Mouse (Mus musculus) limb, embryonic 12.5 days (tissue): ENCODE measurements around the gene Mex3d. TPM values are rescaled to one million over a fixed set of nuclear protein-coding genes. Genes with fewer than 3 reads are reported as not detected.

Experiments
- ATAC-seq: fragments of 200-750 bp; cut with Nextera tagmentation; 2 replicates; pipeline ENCODE4 v1.8.0; 2017; ENCODE audit warnings: low read depth, moderate TSS enrichment; ENCODE audit not compliant: insufficient number of reproducible peaks, insufficient read depth, low FRiP score, low TSS enrichment
- H3K27ac ChIP-seq: fragments of 300-500 bp; sonication (generic); 2 replicates; pipeline ENCODE4 v1.5.1; 2016; ENCODE audit warnings: mild to moderate bottlenecking, moderate library complexity
- H3K27me3 ChIP-seq: fragments of 300-500 bp; sonication (generic); 2 replicates; pipeline ENCODE4 v1.6.1; 2016; ENCODE audit warnings: mild to moderate bottlenecking, moderate library complexity
- H3K36me3 ChIP-seq: fragments of 300-500 bp; sonication (generic); 2 replicates; pipeline ENCODE4 v1.6.1; 2016; ENCODE audit warnings: mild to moderate bottlenecking, moderate library complexity
- H3K4me1 ChIP-seq: fragments of 300-500 bp; sonication (generic); replicated peaks from 2 replicates; pipeline ENCODE4 v1.6.1; 2016
- H3K4me2 ChIP-seq: fragments of 300-500 bp; sonication (generic); 2 replicates; pipeline ENCODE4 v1.6.1; 2016; ENCODE audit warnings: mild to moderate bottlenecking, moderate library complexity
- H3K4me3 ChIP-seq: fragments of 300-500 bp; sonication (generic); replicated peaks from 2 replicates; pipeline ENCODE4 v1.5.1; 2016; ENCODE audit warnings: mild to moderate bottlenecking
- H3K9ac ChIP-seq: fragments of 300-500 bp; sonication (generic); replicated peaks from 2 replicates; pipeline ENCODE4 v1.6.1; 2016; ENCODE audit warnings: mild to moderate bottlenecking, moderate library complexity
- H3K9me3 ChIP-seq: fragments of 300-500 bp; sonication (generic); 2 replicates; pipeline ENCODE4 v1.6.1; 2016; ENCODE audit warnings: mild to moderate bottlenecking, moderate library complexity
- WGBS: fragments of 180-500 bp; shearing (Covaris S2); methylation state at CpG from one replicate; pipeline ENCODE4 v1.1.7; 2016; 5-methylcytosine and 5-hydroxymethylcytosine counted together
- polyA plus RNA-seq: library from polyadenylated mRNA; unstranded; fragments of >200 nt; fragmentation: Nextera tagmentation; extraction: Ambion mirVana; gene quantifications from 2 replicates; pipeline ENCODE4 v1.2.1, GENCODE M21; 2016

The Mex3d gene
- polyA plus RNA-seq, 1 experiment from 2014 or later: 15.2 TPM

DNA sequence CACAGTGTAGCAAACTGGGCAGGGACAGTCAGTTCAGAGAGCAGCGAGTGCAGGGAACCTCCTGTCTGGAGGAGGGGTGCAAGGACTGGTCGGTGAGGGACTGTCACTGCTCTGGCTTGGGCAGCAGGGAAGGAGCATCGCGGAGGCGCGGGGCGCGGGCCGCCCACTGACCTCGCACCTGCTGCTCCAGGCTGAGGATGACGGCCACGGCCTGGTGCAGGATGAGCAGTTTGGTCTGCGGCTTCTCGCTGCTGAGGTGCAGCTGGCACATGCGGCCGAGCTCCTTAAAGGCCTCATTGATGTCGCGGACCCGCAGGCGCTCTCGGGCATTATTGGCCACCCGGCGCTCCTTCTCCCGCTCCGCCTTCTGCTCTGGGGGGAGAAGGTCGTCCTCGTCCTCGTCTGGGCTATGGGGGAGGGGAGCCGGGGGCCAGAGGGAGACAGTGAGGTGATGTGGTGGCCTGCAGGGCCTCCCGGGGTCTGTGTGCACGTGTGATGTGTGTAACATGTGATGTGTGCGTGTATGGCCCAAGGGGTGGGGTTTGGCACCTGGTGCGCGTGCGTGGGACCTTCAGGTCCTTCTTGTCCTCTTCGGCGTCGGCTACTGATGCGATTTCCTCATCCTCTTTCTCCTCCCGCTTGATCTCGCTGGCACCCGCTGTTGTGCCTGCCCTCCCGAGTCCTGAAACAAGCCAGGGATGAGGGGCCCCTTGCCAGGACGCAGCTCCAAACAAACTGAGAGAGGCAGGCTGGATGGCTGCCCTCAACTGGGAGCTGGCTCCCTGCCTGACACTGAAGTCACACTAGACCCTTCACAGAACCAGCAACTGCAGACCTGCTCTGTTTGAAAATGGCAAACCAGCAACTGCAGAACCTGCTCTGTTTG is 25.4 kb upstream of the Mex3d start:
- H3K4me1 ChIP-seq: peaks cover 2% of the 10 kb centered on the region
- no peak overlapping the region for H3K27ac ChIP-seq
- no peaks in the 10 kb centered on the region for H3K9me3 ChIP-seq
- H3K36me3 ChIP-seq: peaks cover 95% of the 10 kb centered on the region
- no peak for ATAC-seq
- no peak overlapping the region for H3K4me3 ChIP-seq
- no peak overlapping the region for H3K4me2 ChIP-seq
- WGBS: 90% methylated on average over 44 of the region's 44 CpGs
- H3K9ac ChIP-seq: no peak overlapping the region
- no peaks in the 10 kb centered on the region for H3K27me3 ChIP-seq

DNA sequence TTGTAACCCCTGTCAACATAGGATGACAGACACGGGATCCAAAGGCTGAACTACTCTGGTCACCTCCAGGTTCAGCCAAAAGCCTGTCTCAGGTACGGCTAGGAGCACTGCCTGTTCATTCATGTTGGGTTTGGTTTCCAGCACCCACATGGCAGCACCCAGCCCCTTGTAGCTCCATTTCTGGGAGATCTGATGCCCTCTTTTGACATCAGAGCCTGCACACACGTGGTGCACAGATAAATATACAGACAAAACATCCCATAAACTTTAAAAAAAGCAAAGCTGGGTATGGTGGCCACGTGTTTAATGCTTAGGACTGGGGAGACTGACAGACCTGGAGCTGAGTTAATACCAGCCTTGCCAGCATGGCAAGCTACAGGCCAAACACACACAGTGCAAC is 20.5 kb upstream of the Mex3d start:
- H3K36me3 ChIP-seq: peaks cover 70% of the 10 kb centered on the region
- 38% methylated on average over 4 of the region's 4 CpGs for WGBS
- no peak for ATAC-seq
- no peak overlapping the region for H3K4me2 ChIP-seq
- H3K27me3 ChIP-seq: no peaks in the 10 kb centered on the region
- peak overlapping the region; percentile 79; the same call in 1 of the 2 replicates for H3K9ac ChIP-seq
- peaks cover 28% of the 10 kb centered on the region for H3K4me1 ChIP-seq
- no peak overlapping the region for H3K4me3 ChIP-seq
- 0 out of 2 replicates have a peak, but pooled peaks cover 5% of the 10 kb centered on the region for H3K9me3 ChIP-seq
- 0 out of 2 replicates have a peak overlapping the region, but pooled peaks have one; percentile 83 for H3K27ac ChIP-seq

DNA sequence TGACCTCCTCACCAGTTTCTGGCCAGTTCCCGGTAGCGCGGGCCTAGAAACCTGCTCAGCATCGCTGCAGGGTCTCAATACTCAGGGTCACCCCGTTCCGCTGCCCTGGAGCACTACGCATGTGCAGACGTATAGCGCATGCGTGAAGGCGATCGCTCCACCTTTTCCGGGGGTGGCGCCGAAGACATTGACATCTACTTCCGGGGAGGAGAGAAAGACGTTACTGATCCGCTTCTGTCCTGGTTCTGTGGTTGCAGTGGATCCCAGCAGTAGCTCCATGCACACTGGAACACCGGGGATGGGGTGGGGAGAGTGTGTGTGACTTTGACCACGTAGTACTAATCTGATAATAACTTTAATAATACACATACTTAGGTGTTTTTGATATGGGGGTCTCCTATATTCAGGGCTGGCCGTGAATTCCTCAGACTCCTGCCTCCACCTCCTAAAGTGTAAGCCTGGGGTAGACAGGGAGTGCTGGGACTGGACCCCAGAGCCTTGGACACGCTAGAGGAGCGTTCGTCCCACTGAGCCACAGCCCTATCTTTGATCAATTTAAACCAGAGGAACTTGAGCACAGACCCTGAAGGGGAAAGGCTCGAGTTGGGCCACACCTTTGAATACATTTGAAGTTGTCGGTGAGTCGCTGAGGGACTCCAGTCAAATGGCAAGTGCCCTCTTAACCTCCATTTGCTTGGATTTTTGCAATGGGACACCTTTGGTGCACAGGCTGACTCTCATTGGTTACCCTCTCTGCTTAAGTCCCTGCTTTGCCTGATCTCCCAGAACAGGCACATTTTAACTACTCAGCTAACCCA is 19.4 kb upstream of the Mex3d start, which contains the start of gene Uqcr11:
Gene Uqcr11 (minus strand): TSS at position 147 of the 818 bp plus-strand sequence.
- H3K4me2 ChIP-seq: peak within 1 kb of the TSS; percentile 97
- ATAC-seq: peak; percentile 63
- peaks cover 70% of the 10 kb centered on the region for H3K36me3 ChIP-seq
- H3K4me1 ChIP-seq: peaks cover 28% of the 10 kb centered on the region
- H3K27me3 ChIP-seq: no peaks in the 10 kb centered on the region
- 1% methylated on average over 27 of the region's 27 CpGs for WGBS
- H3K4me3 ChIP-seq: peak within 1 kb of the TSS; percentile 95
- H3K27ac ChIP-seq: peak within 1 kb of the TSS; percentile 83
- H3K9ac ChIP-seq: peak within 1 kb of the TSS; percentile 79
- 0 out of 2 replicates have a peak, but pooled peaks cover 5% of the 10 kb centered on the region for H3K9me3 ChIP-seq

GRCm38 (mm10) chr10:80405481-80406173 is 18.2 kb upstream of the Mex3d start:
- H3K9me3 ChIP-seq: 0 out of 2 replicates have a peak, but pooled peaks cover 5% of the 10 kb centered on the region
- H3K27ac ChIP-seq: no peak overlapping the region
- peaks cover 68% of the 10 kb centered on the region for H3K36me3 ChIP-seq
- H3K27me3 ChIP-seq: no peaks in the 10 kb centered on the region
- peak overlapping the region; percentile 95 for H3K4me3 ChIP-seq
- ATAC-seq: no peak
- peak overlapping the region; percentile 97 for H3K4me2 ChIP-seq
- WGBS: 56% methylated on average over 10 of the region's 10 CpGs
- peak overlapping the region; percentile 79 for H3K9ac ChIP-seq
- H3K4me1 ChIP-seq: peaks cover 34% of the 10 kb centered on the region

DNA sequence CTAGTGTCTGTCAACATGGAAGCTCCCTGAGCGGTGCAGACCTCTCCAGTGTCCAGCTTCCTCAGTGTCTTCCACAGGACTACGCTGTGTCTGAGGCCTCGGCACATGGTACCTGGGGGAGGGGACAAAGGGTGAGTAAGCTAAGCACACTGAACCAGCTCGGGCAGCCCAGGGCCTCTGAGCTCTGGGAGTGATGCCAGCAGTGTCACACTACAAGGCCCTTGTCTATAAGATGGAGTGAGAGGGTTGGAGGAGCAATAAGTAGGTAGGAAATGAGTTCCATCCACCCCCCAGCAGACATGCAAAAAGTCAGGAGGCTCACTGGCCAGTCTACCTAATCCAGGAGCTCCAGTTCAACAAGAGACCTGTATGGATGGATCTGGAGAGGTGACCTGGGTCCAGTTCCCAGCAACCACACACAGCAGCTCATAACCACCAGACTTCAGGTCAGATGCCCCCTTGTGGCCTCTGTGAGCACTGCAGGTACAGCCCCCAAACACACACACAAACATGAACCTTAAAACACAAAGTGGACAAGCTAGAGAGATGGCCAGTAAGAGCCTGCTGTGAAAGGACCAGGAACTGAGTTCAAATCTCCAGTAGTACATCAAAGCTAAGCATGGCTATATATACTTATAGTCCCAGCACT is 15.7 kb upstream of the Mex3d start:
- WGBS: 95% methylated on average over 4 of the region's 4 CpGs
- Histone ChIP-seq H3K9me3 (0 out of 2 replicates have a peak, but pooled peaks cover 5% of the 10 kb centered on the region), H3K4me3 (no peak overlapping the region), H3K4me1 (peaks cover 43% of the 10 kb centered on the region), H3K9ac (no peak overlapping the region), H3K4me2 (no peak overlapping the region), H3K36me3 (peaks cover 45% of the 10 kb centered on the region), H3K27ac (no peak overlapping the region), H3K27me3 (no peaks in the 10 kb centered on the region)
- no peak for ATAC-seq

- Histone ChIP-seq H3K27me3 (no peaks in the 10 kb centered on the region), H3K4me3 (peak overlapping the region; percentile 74; the same call in 1 of the 2 replicates), H3K4me1 (peaks cover 44% of the 10 kb centered on the region), H3K9me3 (0 out of 2 replicates have a peak, but pooled peaks cover 5% of the 10 kb centered on the region), H3K4me2 (peak overlapping the region; percentile 88), H3K27ac (peak overlapping the region; percentile 94), H3K36me3 (peaks cover 65% of the 10 kb centered on the region), H3K9ac (peak overlapping the region; percentile 65)
- ATAC-seq: no peak
- 84% methylated on average over 4 of the region's 4 CpGs for WGBS
Measured at GRCm38 (mm10) chr10:80400704-80401161, 13.3 kb upstream of the Mex3d start.

DNA sequence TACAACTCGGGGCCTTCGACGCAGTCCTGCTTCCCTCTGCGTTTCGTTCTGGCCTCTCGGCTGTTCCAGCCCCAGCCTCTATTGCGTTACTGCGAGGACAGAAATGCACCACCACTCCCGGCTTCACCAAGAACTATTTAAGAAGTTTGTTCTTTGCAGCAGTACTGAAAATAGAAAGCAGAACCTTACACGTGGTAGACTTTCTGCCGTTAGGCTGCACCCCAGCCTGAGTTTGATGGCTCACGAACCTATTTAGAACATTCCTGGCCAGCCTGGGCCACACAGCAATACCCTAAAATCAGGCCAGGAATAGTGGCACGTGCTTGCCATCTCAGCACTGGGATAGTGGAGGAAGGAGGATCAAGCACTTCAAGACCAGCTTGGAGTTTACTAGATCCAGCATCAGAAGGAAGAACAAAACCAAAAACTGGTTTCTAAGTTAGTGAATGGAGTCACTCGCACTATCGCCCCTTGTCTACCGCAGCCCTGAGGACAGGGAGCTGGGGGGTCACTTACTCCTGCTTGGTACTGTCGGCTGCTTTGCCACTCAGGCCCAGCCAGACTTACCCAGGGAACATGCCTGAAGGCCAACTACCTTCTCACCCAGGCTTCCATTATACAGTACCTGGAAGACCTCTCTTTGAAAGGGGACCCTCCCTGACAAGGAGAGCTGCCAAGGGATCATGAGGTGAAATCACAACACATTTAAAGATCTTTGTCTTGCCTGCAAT is 12.7 kb upstream of the Mex3d start:
- ATAC-seq: no peak
- H3K36me3 ChIP-seq: peaks cover 68% of the 10 kb centered on the region
- peaks cover 38% of the 10 kb centered on the region for H3K4me1 ChIP-seq
- peak overlapping the region; percentile 65 for H3K9ac ChIP-seq
- 14% methylated on average over 17 of the region's 17 CpGs for WGBS
- no peaks in the 10 kb centered on the region for H3K27me3 ChIP-seq
- peak overlapping the region; percentile 88 for H3K4me2 ChIP-seq
- H3K27ac ChIP-seq: peak overlapping the region; percentile 94
- 0 out of 2 replicates have a peak, but pooled peaks cover 5% of the 10 kb centered on the region for H3K9me3 ChIP-seq
- peak overlapping the region; percentile 74 for H3K4me3 ChIP-seq

GRCm38 (mm10) chr10:80399191-80399972 is 11.9 kb upstream of the Mex3d start, which contains the start of gene Mbd3:
TSS of gene Mbd3 (minus strand) at chr10:80399550.
- H3K27me3 ChIP-seq: no peaks in the 10 kb centered on the region
- under 1% methylated on average over 82 of the region's 82 CpGs for WGBS

GRCm38 (mm10) chr10:80398719-80399190 is 11.3 kb upstream of the Mex3d start:
- H3K27ac ChIP-seq: peak overlapping the region; percentile 99
- peak overlapping the region; percentile 95 for H3K9ac ChIP-seq
- 0 out of 2 replicates have a peak, but pooled peaks cover 5% of the 10 kb centered on the region for H3K9me3 ChIP-seq
- ATAC-seq: peak; percentile 70
- H3K4me2 ChIP-seq: peak overlapping the region; percentile 88
- no peaks in the 10 kb centered on the region for H3K27me3 ChIP-seq
- peaks cover 33% of the 10 kb centered on the region for H3K4me1 ChIP-seq
- WGBS: under 1% methylated on average over 58 of the region's 59 CpGs
- H3K4me3 ChIP-seq: peak overlapping the region; percentile 74
- H3K36me3 ChIP-seq: peaks cover 68% of the 10 kb centered on the region

More at GRCm38 (mm10) chr10:80399191-80399972, 11.9 kb upstream of the Mex3d start, which contains the start of gene Mbd3:
- peak within 1 kb of the TSS; percentile 95 for H3K9ac ChIP-seq
- H3K9me3 ChIP-seq: 0 out of 2 replicates have a peak, but pooled peaks cover 5% of the 10 kb centered on the region
- peaks cover 68% of the 10 kb centered on the region for H3K36me3 ChIP-seq
- peak within 1 kb of the TSS; percentile 74 for H3K4me3 ChIP-seq
- H3K4me2 ChIP-seq: peak within 1 kb of the TSS; percentile 88
- peak within 1 kb of the TSS; percentile 99 for H3K27ac ChIP-seq
- H3K4me1 ChIP-seq: peaks cover 33% of the 10 kb centered on the region
- peak; percentile 97 for ATAC-seq
